Mouse (Mus musculus) embryonic facial prominence, embryonic 11.5 days (tissue): ENCODE measurements at regions not wholly inside any gene's neighbourhood (a gene's known extent, or its start where the extent isn't known, plus 50 kb on each side); places are given as distances from the start of the nearest gene placed in this dataset.

ENCODE experiments used
- ATAC-seq: fragments of 200-750 bp; cut with Nextera tagmentation; replicated peaks from 2 replicates; pipeline ENCODE4 v1.8.0; 2017; ENCODE audit warnings: low read depth; ENCODE audit not compliant: insufficient number of reproducible peaks, low FRiP score, low TSS enrichment
- DNase-seq: peaks from one replicate; pipeline ENCODE4 v3.0.0-alpha.2; 2015; ENCODE audit warnings: low spot score
- H3K27ac ChIP-seq: fragments of 300-500 bp; sonication (generic); replicated peaks from 2 replicates; pipeline ENCODE4 v1.5.1; 2014; ENCODE audit warnings: mild to moderate bottlenecking, low read depth, low read length, control low read depth
- H3K27me3 ChIP-seq: fragments of 300-500 bp; sonication (generic); 2 replicates; pipeline ENCODE4 v1.6.1; 2014; ENCODE audit warnings: mild to moderate bottlenecking, low read length, moderate library complexity, mixed read lengths; ENCODE audit not compliant: control insufficient read depth, insufficient read depth
- H3K36me3 ChIP-seq: fragments of 300-500 bp; sonication (generic); replicated peaks from 2 replicates; pipeline ENCODE4 v1.6.1; 2014; ENCODE audit warnings: low read depth, mild to moderate bottlenecking, low read length, moderate library complexity, mixed read lengths; ENCODE audit not compliant: control insufficient read depth, insufficient read depth
- H3K4me1 ChIP-seq: fragments of 300-500 bp; sonication (generic); 2 replicates; pipeline ENCODE4 v1.6.1; 2014; ENCODE audit warnings: low read length, mixed read lengths; ENCODE audit not compliant: control insufficient read depth, insufficient read depth
- H3K4me2 ChIP-seq: fragments of 300-500 bp; sonication (generic); 2 replicates; pipeline ENCODE4 v1.6.1; 2014; ENCODE audit warnings: low read depth, mild to moderate bottlenecking, control low read depth, low read length, moderate library complexity
- H3K4me3 ChIP-seq: fragments of 300-500 bp; sonication (generic); 2 replicates; pipeline ENCODE4 v1.5.1; 2014; ENCODE audit warnings: low read depth, low read length, control low read depth
- H3K9ac ChIP-seq: fragments of 300-500 bp; sonication (generic); replicated peaks from 2 replicates; pipeline ENCODE4 v1.6.1; 2014; ENCODE audit warnings: mild to moderate bottlenecking, control low read depth, low read length
- H3K9me3 ChIP-seq: fragments of 300-500 bp; sonication (generic); replicated peaks from 2 replicates; pipeline ENCODE4 v1.6.1; 2016; ENCODE audit warnings: mild to moderate bottlenecking, low read length, inconsistent platforms, mixed read lengths; ENCODE audit not compliant: control insufficient read depth
- WGBS: fragments of 180-500 bp; shearing (Covaris S2); extraction: QIAGEN DNeasy Blood & Tissue Kit; methylation state at CpG from one replicate; pipeline ENCODE4 v1.1.7; 2014; 5-methylcytosine and 5-hydroxymethylcytosine counted together

DNA sequence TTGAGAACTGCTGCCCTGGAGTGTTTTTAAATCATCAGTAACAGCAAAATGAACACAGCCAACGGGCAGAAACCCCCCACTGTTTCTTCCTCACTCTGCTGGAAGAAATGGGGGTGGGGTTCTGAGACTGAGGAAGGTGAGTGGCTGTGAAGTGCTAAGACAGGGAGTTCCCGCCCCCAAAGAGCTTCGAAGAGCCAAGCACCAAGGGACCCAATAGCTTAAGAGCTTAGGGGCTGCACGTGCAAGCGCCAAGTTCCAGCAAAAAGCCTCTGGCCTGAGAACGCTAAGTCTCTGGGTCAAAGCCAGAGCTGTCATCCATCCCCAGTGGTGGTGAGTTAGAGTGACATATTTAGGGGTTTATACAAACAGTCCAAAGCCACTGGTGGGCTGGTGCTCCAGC lies 55.1 kb upstream of the Pcbd1 start:
- no peak overlapping the region for H3K4me3 ChIP-seq
- WGBS: 49% methylated on average over 6 of the region's 6 CpGs
- ATAC-seq (no peak), DNase-seq (no peak)
- H3K27me3 ChIP-seq: no peaks in the 10 kb centered on the region
- H3K9ac ChIP-seq: no peak overlapping the region
- no peaks in the 10 kb centered on the region for H3K9me3 ChIP-seq
- H3K27ac ChIP-seq: no peak overlapping the region
- no peaks in the 10 kb centered on the region for H3K36me3 ChIP-seq
- no peak overlapping the region for H3K4me2 ChIP-seq
- no peaks in the 10 kb centered on the region for H3K4me1 ChIP-seq

DNA sequence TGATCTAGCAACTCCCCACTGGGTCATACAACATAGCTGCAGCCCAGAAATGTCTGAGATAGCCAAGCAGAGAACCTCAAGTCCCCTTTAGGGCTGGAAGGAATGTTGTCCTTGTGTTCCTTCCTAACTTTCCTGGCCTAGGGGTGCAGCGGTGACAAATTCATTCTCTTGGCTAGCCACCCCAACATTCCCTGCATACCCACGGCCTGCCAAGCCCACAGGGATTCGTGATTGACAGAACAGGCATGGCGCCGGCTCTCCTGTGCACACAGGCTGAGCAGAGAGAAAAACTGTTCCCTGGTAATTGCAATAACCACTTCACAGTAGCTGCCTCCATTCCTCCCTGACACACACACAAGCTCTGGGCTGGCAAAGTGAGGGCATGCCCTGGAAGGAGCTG lies 60.5 kb upstream of the Pcbd1 start:
- no peaks in the 10 kb centered on the region for H3K36me3 ChIP-seq
- 80% methylated on average over 5 of the region's 5 CpGs for WGBS
- no peak for ATAC-seq
- H3K9ac ChIP-seq: no peak overlapping the region
- H3K27ac ChIP-seq: no peak overlapping the region
- no peak overlapping the region for H3K4me2 ChIP-seq
- H3K4me1 ChIP-seq: no peaks in the 10 kb centered on the region
- no peaks in the 10 kb centered on the region for H3K9me3 ChIP-seq
- DNase-seq: no peak
- no peak overlapping the region for H3K4me3 ChIP-seq
- H3K27me3 ChIP-seq: no peaks in the 10 kb centered on the region

DNA sequence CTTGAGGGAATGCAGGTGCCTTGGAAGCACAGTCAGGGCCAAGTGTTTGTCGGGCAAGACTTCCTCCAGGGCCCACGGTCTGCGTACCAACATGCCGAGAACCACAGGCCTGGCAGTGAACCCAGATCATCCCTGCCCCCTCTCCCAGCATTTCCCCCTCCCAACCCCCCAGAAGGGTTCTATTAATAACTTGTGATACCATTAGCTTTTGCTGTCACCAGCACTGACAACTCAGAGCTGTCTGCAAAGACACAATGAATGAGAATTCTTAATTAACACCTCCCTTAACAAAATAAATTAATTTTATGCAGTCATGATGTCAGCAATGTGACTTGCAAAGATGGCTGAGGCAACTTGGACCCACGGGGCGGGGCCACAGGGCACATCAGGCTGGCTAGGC lies 61.9 kb upstream of the Pcbd1 start:
- no peak for DNase-seq
- WGBS: 88% methylated on average over 6 of the region's 6 CpGs

DNA sequence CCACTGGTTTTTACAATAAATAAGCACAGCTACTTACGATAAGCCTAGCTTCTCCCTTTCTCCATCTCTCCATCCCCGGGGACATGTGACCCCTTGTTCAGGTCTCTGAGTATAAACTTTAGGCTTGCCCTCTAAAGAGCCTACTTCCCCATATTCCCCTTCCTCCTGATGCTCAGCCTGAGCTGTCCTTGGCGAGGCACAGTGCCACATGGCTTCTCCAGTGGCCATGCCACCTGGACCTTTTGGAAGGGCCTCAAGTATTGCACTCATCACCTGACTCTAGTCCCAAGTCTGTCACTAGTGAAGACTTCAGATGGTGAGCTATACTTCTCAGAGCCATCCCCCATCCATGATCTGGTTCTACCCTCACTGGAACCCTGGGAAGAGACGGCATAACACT lies 64.1 kb upstream of the Pcbd1 start:
- Histone ChIP-seq H3K4me3 (no peak overlapping the region), H3K36me3 (no peaks in the 10 kb centered on the region), H3K9ac (no peak overlapping the region), H3K27me3 (no peaks in the 10 kb centered on the region), H3K4me2 (no peak overlapping the region), H3K9me3 (no peaks in the 10 kb centered on the region), H3K27ac (no peak overlapping the region), H3K4me1 (no peaks in the 10 kb centered on the region)
- DNase-seq (no peak), ATAC-seq (no peak)
- WGBS: 71% methylated on average over 4 of the region's 4 CpGs

More for the DNA sequence above, 61.9 kb upstream of the Pcbd1 start:
- Histone ChIP-seq H3K4me2 (no peak overlapping the region), H3K36me3 (no peaks in the 10 kb centered on the region), H3K4me1 (no peaks in the 10 kb centered on the region), H3K9ac (no peak overlapping the region), H3K4me3 (no peak overlapping the region), H3K27me3 (no peaks in the 10 kb centered on the region), H3K27ac (no peak overlapping the region), H3K9me3 (no peaks in the 10 kb centered on the region)
- no peak for ATAC-seq

DNA sequence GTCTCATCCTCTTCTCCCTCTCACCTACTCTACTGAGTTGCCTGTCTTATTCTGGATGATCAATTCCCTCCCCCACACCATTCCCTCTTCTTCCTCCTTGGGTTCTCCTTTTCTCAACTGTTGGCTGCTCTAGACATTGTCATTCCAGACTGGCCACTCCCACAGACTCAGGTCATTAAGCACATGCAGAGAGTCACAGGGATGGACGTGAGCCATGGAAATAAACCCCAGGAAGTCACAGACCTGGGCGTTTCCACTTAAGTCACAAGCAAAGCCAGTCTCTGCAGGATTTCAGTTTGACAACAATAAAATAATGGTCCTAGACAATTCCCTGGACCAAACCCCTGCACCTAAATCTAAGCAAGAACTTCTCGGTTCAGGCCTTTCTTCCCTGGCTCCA lies 65.0 kb upstream of the Pcbd1 start:
- no peaks in the 10 kb centered on the region for H3K9me3 ChIP-seq
- no peaks in the 10 kb centered on the region for H3K27me3 ChIP-seq
- no peak for ATAC-seq
- H3K4me2 ChIP-seq: no peak overlapping the region
- no peaks in the 10 kb centered on the region for H3K36me3 ChIP-seq
- WGBS: 46% methylated on average over 3 of the region's 3 CpGs
- H3K9ac ChIP-seq: no peak overlapping the region
- no peak overlapping the region for H3K27ac ChIP-seq
- no peaks in the 10 kb centered on the region for H3K4me1 ChIP-seq
- H3K4me3 ChIP-seq: no peak overlapping the region
- DNase-seq: no peak

DNA sequence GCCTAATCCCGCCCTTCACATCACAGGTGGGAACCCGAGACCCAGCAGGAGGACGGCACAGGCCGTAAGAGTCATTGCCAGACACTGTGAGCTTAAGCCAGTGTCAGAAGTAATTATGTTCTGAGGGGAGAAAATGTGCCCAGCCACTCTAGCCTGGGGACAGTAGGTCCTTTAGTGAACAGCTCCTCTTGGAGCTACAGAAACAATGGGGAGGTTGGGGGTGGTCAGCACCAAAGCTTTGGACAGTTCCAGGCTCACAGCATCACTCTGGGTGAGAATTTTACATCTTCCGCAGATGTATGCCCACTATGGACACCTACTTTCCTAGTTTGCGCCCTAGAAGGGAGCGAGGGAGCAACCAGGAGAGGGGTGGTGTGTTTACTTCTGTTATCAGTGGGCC lies 65.7 kb upstream of the Pcbd1 start:
- no peaks in the 10 kb centered on the region for H3K27me3 ChIP-seq
- WGBS: 33% methylated on average over 7 of the region's 7 CpGs

DNA sequence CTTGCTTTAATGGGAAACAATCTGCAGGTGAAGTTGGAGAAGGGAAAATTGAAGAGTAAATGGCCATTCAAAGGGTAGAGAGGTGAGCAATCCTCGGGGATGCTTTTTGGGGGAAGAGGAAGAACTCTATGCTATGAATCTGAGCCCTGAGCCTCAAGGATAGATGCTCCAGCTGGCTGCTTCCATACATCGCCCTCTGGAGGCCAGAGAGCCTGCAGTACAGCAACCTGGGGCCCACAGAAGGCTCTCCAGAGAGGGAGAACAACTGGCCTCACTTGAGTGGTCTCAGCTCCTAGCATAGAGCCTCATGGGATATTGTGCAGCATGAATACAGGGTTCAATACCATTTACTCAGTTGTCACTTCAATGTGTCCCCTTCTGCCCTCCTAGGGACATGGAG lies 69.6 kb upstream of the Pcbd1 start:
- H3K36me3 ChIP-seq: no peaks in the 10 kb centered on the region
- H3K4me2 ChIP-seq: no peak overlapping the region
- DNase-seq (no peak), ATAC-seq (no peak)
- 19% methylated on average over 2 of the region's 2 CpGs for WGBS
- no peaks in the 10 kb centered on the region for H3K27me3 ChIP-seq
- no peaks in the 10 kb centered on the region for H3K9me3 ChIP-seq
- H3K4me3 ChIP-seq: no peak overlapping the region
- no peak overlapping the region for H3K9ac ChIP-seq
- no peak overlapping the region for H3K27ac ChIP-seq
- no peaks in the 10 kb centered on the region for H3K4me1 ChIP-seq

More for the DNA sequence above, 65.7 kb upstream of the Pcbd1 start:
- H3K27ac ChIP-seq: no peak overlapping the region
- no peaks in the 10 kb centered on the region for H3K9me3 ChIP-seq
- DNase-seq (peak; percentile 76), ATAC-seq (no peak)
- no peak overlapping the region for H3K4me2 ChIP-seq
- no peaks in the 10 kb centered on the region for H3K4me1 ChIP-seq
- H3K36me3 ChIP-seq: no peaks in the 10 kb centered on the region
- no peak overlapping the region for H3K4me3 ChIP-seq
- no peak overlapping the region for H3K9ac ChIP-seq

DNA sequence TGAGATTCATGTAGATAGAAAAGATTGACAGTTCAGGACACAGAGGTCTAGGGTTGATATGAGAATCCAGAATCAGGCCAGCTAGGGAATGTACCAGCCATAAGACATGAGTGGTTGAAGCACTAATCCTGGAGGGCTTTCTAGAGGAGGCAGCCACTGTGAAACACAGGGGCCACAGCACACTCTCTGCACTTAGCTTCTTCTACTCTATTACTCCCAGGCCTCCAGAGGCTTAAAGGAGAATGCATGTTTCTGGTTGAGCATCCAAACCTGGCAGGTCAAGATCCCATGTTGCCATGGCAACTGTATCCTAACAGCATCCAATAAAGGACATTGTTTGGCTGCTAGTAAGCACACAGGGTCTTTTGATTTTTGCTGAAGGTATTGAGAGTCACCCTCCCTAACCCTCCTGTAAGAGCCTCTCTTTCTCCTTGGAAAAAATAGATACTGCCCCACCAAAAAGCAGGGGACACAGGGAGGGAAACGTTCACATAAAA lies 76.9 kb upstream of the Pcbd1 start:
- Histone ChIP-seq H3K4me1 (no peaks in the 10 kb centered on the region), H3K27ac (no peak overlapping the region), H3K4me3 (no peak overlapping the region), H3K27me3 (no peaks in the 10 kb centered on the region), H3K36me3 (no peaks in the 10 kb centered on the region), H3K9ac (no peak overlapping the region), H3K4me2 (no peak overlapping the region), H3K9me3 (no peaks in the 10 kb centered on the region)
- ATAC-seq: no peak
- DNase-seq: no peak
- whole genome bisulfite sequencing: 84% methylated on average over 1 of the region's 1 CpGs
